Mouse (Mus musculus): ENCODE results near the gene Pepd. TPM values are rescaled to one million over a fixed set of nuclear protein-coding genes. Genes with fewer than 3 reads are reported as not detected.

Gene Pepd
- total RNA-seq, 2 experiments from 2014 or later = 27.7 to 31.5 TPM

DNA sequence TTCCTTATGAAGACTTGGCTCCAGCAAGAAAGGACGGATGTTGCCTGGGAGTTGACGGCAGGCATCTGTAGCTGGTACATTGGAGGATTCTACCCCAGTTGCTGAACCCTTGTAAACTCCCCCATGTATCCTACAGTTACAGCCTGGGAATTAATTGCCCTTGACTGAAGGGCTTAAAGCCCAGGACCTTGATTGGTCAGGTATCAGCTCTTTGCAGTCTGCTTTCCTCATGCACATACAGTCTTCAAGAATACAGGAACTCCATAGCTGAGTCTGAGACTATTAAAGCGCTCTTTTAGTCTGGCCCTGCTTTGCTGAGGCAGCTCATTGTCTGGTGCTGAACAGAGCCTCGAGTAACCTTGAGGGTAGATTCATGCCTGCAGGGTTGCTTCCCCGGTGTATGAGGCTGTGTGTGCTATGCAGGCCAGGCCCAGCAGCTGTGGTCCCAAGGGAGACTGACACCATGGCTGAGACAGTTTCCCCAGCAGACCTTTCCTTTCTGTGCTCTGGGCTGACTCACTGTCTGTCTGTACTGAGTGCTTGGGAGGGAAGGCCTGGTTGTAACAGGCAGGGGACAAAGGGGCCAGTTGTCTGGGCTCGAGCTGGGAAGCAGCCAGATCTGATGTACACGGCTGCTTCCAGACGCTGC is 17.6 kb downstream of the Pepd start:
- DNase-seq (ENCODE audit: low spot score in 2 of 2) = peak in 1 of 2 experiments; percentile 26
- intact Hi-C loops (cut with DNase I) = no loop called here

DNA sequence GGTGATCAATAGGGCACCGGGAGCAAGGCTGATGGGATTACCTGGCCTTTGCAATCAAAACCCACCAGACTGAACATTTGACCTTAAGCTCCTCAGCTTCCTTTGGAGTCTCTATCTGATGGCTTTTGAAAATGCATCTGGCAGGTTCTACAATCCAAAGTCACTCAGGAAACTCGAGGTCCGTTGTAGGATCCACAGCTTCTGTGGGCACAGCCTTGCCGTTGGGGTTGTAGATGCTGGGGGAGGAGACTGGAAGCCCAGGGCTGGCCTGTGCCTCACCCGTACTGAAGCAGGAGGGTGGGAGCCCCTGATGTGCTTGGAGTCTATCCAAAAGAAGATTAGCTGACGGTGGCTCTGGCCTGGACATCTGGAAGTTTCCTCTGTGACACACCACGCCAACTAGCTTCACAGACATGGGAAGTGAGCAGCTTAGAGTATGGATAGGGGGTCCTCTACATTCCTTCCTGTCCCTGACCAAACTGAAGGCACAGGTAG is 18.1 kb downstream of the Pepd start:
- DNase-seq (ENCODE audit: low spot score in 2 of 2) = no peak
- intact Hi-C loops (cut with DNase I) = no loop called here

DNA sequence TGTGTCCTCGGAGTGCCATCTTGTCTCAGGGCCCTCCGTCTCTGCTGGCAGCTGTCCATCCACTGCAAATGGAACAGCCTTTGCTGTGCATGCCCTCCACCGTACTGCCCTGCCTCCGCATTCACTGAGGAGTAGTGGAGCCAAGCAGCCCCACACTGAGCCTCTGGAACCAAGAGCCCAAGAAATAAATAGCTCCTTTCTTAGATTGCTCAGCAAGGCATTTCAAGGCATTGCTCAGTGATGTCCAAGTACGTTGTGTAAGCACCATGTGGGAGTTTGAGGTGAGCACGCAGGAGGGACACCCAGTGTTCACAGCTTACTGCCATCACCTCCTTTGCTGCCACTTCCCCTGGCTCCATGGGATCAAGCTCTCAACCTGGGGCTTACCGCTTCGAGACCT is 20.5 kb downstream of the Pepd start:
- no peak for DNase-seq (ENCODE audit: low spot score in 2 of 2)
- intact Hi-C loops (cut with DNase I) = no loop called here

GRCm38 (mm10) chr7:34933142-34933541 is 21.0 kb downstream of the Pepd start:
- no peak for DNase-seq (ENCODE audit: low spot score in 2 of 2)

DNA sequence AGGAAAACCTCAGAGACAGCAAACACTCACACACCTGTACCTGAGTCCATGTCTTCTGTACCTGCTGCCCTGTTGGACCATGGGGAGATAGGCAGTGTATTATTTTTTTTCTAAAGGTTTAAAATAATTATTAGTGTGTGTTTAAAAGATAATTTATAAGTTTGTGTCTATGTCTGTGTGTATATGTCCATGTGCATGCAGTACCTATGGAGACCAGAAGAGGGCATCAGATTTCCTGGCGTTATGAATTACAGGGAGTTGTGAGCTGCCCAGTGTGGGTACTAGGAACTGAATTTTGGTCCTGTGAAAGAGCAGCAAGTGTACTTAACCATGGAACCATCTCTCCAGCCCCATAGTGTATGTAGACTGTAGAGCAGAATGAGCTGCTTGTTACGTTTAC is 24.2 kb downstream of the Pepd start:
- no peak for DNase-seq (ENCODE audit: low spot score in 2 of 2)
- intact Hi-C loops (cut with DNase I) = no loop called here

More at GRCm38 (mm10) chr7:34933142-34933541, 21.0 kb downstream of the Pepd start:
- intact Hi-C loops (cut with DNase I) = no loop called here

GRCm38 (mm10) chr7:34938636-34939261 is 26.6 kb downstream of the Pepd start:
- no peak for DNase-seq (ENCODE audit: low spot score in 2 of 2)
- intact Hi-C loops (cut with DNase I) = no loop called here

DNA sequence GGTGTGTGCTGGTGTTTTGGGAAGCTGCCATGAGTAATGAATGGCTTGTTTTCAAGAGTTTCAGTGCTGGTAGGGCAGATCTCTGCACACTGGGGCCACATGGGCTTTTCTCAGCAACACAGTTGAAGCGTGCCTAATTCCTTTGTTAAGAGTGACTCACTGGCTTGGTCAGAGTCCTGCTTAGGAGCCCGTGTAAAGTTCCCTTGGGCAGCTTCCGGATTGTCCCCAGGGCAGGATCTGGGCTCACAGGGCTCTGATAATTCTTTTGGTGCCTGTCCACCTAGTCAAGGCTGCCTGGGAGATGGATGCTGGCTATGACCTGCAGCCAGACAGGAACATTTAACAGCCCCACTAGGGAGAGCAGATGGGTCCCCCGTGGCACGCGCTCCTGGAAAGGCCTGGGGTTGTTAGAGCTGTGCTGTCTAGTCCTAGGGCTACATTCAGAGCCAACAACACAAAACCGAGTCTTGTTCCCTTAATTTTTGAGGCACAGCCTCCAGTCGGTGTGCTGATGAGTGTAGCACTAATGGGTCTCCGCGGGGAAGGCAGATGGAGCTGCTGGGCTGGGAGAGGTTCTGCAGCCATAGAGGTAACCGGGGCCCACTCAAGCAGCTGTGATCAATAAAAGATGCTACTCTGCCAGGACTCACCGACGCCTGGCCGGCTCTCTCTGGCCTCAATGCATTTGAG is 27.2 kb downstream of the Pepd start:
- intact Hi-C loops (cut with DNase I) = no loop called here
- peak; percentile 28 to 71 for DNase-seq (ENCODE audit: low spot score in 2 of 2)

DNA sequence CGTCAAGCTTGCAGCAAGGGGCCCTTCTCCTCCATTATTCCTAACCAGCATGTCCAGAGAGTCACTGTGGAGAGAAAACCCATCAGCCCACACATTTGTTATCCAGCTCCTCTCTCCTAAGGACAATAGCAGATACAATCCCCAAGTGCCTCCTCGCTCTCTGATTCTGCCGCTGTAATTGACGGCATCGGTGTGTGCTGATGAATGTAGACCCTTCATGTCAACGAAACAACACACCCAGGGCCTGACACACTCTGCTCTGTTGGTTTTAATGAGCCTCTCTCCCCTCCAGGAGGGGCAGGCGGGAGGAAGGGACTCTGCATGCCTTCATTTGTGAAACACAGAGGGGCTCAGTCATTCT is 27.8 kb downstream of the Pepd start:
- no peak for DNase-seq (ENCODE audit: low spot score in 2 of 2)
- intact Hi-C loops (cut with DNase I) = no loop called here

DNA sequence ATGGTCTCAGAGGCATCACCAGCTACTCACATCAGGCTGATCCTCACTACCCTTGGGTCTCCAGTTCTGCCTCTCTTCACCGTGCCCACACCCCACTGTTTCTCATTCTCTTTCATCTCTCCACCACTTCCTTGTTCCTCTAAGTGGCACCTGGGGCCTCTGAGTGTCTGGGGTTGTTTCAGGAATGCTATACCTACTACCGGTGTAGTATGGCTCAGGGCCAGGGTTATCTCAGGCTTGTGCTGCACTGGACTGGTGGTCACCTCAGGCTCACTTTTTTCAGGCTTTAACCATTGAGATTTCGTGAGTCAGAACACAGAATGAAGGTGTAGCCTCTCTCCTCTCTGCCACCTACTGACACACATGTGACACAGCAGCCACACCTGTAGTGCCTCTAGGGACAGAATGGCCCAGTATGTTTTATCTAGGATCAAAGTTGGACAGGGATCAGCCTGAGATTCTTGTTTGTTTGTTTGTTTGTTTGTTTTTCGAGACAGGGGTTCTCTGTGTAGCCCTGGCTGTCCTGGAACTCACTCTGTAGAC is 31.5 kb downstream of the Pepd start:
- DNase-seq (ENCODE audit: low spot score in 2 of 2) = no peak
- intact Hi-C loops (cut with DNase I) = no loop called here

- DNase-seq (ENCODE audit: low spot score in 2 of 2) = no peak
- intact Hi-C loops (cut with DNase I) = no loop called here
Measured at GRCm38 (mm10) chr7:34946269-34946925, 34.2 kb downstream of the Pepd start.

DNA sequence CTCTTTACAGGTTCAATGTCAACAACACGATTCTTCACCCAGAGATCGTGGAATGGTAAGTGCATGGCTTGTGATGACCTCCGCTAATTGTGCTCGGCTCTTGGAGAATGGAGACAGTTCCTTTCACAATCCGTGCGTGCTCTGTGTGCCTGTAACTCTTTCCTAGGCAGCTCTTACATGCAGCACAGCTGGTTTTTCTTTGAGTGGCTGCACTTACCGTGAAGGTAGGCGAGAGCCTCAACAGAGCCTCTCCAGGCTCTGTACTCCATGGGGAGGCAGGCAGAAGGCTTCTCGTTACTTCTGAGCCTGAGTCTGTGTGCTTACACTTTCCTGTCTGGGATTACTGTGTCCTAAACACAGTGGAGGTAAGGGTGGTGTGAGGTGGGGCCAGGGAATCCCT is 42.4 kb downstream of the Pepd start:
- intact Hi-C loops (cut with DNase I) = no loop called here
- no peak for DNase-seq (ENCODE audit: low spot score in 2 of 2)

DNA sequence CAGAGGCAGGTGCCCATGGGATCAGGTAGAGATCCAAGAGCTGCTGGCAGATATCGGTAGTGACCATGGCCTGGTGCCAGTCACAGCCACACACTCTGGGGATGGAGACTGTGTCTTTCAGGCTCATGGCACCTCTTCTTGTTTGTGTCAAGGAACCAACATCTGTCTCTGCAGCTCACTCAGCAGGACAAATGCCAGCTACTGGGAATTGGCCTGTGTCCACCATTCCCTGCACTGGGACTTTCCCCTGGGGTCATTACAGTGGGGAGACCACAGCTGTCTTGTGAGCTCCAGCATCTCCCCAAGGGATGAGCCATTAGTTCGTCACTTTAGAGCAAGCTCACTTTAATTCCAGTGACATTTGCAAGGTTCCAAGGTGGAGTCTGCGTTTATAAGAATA is 43.1 kb downstream of the Pepd start:
- DNase-seq (ENCODE audit: low spot score in 2 of 2) = no peak
- intact Hi-C loops (cut with DNase I) = no loop called here

- DNase-seq (ENCODE audit: low spot score in 2 of 2) = peak; percentile 25 to 43
- intact Hi-C loops (cut with DNase I) = no loop called here
Measured at GRCm38 (mm10) chr7:34957138-34957537, 45.0 kb downstream of the Pepd start.

GRCm38 (mm10) chr7:34963889-34964645 is 51.9 kb downstream of the Pepd start:
- intact Hi-C loops (cut with DNase I) = no loop called here
- peak in 1 of 2 experiments; percentile 51 for DNase-seq (ENCODE audit: low spot score in 2 of 2)

GRCm38 (mm10) chr7:34967362-34967761 is 55.2 kb downstream of the Pepd start:
- intact Hi-C loops (cut with DNase I) = no loop called here
- no peak for DNase-seq (ENCODE audit: low spot score in 2 of 2)

GRCm38 (mm10) chr7:34968749-34969433 is 56.7 kb downstream of the Pepd start:
- DNase-seq (ENCODE audit: low spot score in 2 of 2) = no peak
- intact Hi-C loops (cut with DNase I) = no loop called here

GRCm38 (mm10) chr7:34971826-34972225 is 59.6 kb downstream of the Pepd start:
- intact Hi-C loops (cut with DNase I) = no loop called here

DNA sequence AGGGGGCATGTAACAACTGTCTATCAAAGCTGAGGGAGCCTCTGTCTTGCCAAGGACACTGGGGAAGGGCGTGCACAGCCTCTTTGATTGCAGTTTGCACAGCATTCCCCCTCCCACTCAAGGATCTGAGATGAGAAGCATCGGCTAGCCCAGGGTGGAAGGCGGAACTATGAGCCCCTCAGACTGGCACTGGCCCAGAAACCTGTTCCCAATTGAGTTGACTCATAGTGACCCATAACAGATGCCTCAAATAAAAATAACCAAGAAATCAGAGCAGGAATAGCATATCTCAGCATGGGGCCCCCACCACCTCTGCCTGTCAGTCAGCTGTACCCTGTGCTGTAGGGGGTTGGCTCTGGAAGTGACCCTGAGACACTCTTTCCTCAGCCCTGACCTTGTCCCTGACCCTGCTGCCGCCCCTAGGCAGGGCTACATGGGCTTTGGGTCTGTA is 60.8 kb downstream of the Pepd start:
- intact Hi-C loops (cut with DNase I) = no loop called here
- peak in 1 of 2 experiments; percentile 15 for DNase-seq (ENCODE audit: low spot score in 2 of 2)

More at GRCm38 (mm10) chr7:34971826-34972225, 59.6 kb downstream of the Pepd start:
- DNase-seq (ENCODE audit: low spot score in 2 of 2) = no peak

- DNase-seq (ENCODE audit: low spot score in 2 of 2) = no peak
- intact Hi-C loops (cut with DNase I) = no loop called here
Measured at GRCm38 (mm10) chr7:34973877-34974276, 61.7 kb downstream of the Pepd start.

Measured in left cerebral cortex, postnatal 14 days (tissue).